Mouse (Mus musculus) C2C12 (cell line): ENCODE measurements around the gene Vars.

Experiments used
- CEBPB ChIP-seq: IDR thresholded peaks from one replicate; pipeline ENCODE4 v1.6.1; 2011; ENCODE audit warnings: low read depth, mild to moderate bottlenecking, control low read depth, moderate library complexity
- CTCF ChIP-seq: IDR thresholded peaks from one replicate; pipeline ENCODE4 v1.5.1; 2011; ENCODE audit not compliant: control insufficient read depth, insufficient read depth, insufficient read length
- MAX ChIP-seq: IDR thresholded peaks from one replicate; pipeline ENCODE4 v1.6.1; 2011; ENCODE audit warnings: mild to moderate bottlenecking, control low read depth
- MYOD1 ChIP-seq: IDR thresholded peaks from one replicate; pipeline ENCODE4 v1.6.1; 2011; ENCODE audit warnings: low read depth; ENCODE audit not compliant: control insufficient read depth, insufficient read length

- TF ChIP-seq CTCF (no peak), MAX (no peak), CEBPB (no peak), MYOD1 (no peak)
Observed at GRCm38 (mm10) chr17:34977000-34977399, 23.8 kb upstream of the Vars start.
